Mouse (Mus musculus) cortical plate, adult 2 months (tissue): ENCODE results near the gene Cep41.

Experiments
- CTCF ChIP-seq: fragments of 200-500 bp; IDR thresholded peaks from 2 replicates; pipeline ENCODE4 v1.5.1; 2011; ENCODE audit warnings: mild to moderate bottlenecking, control low read depth, low read length; ENCODE audit not compliant: insufficient read depth; ENCODE audit errors: extremely low read depth
- POLR2A ChIP-seq: fragments of 200-500 bp; IDR thresholded peaks from 2 replicates; pipeline ENCODE4 v1.6.1; 2011; ENCODE audit warnings: mild to moderate bottlenecking, low read length, control low read depth; ENCODE audit not compliant: insufficient read depth; ENCODE audit errors: extremely low read depth

GRCm38 (mm10) chr6:30614251-30614650 lies 79.3 kb downstream of the Cep41 start:
- TF ChIP-seq POLR2A (no peak), CTCF (no peak)
